Mouse (Mus musculus): ENCODE measurements around the gene Ppp6r3. TPM values are rescaled to one million over a fixed set of nuclear protein-coding genes. Genes with fewer than 3 reads are reported as not detected.

Ppp6r3 gene
- polyA plus RNA-seq, 1 experiment from 2014 or later, result 66.2 TPM

- no peaks in the 10 kb centered on the region for H3K27me3 ChIP-seq (ENCODE audit: control insufficient read depth, insufficient read depth, low read depth, low read length)
- H3K27ac ChIP-seq (ENCODE audit: low read length), result no peak overlapping the region
- H3K9ac ChIP-seq (ENCODE audit: low read length), result no peak overlapping the region
- 97% methylated on average over 4 of the region's 4 CpGs for WGBS
- no peak overlapping the region for H3K4me3 ChIP-seq (ENCODE audit: low read length)
- no peaks in the 10 kb centered on the region for H3K4me1 ChIP-seq (replicated peaks; ENCODE audit: control insufficient read depth, insufficient read depth, low read length)
- no peaks in the 10 kb centered on the region for H3K9me3 ChIP-seq (ENCODE audit: control insufficient read depth, low read length)
- ATAC-seq (ENCODE audit: low read depth), result no peak
- H3K36me3 ChIP-seq (ENCODE audit: control insufficient read depth, insufficient read depth, low read length), result peaks cover 66% of the 10 kb centered on the region
- no peak overlapping the region for H3K4me2 ChIP-seq (ENCODE audit: low read depth, low read length)
Measured at GRCm38 (mm10) chr19:3489826-3490225, 85.7 kb downstream of the Ppp6r3 start.

GRCm38 (mm10) chr19:3482831-3483230 is 92.7 kb downstream of the Ppp6r3 start:
- Histone ChIP-seq H3K36me3 (ENCODE audit: control insufficient read depth, insufficient read depth, low read length) (peaks cover 48% of the 10 kb centered on the region), H3K27me3 (ENCODE audit: control insufficient read depth, insufficient read depth, low read depth, low read length) (no peaks in the 10 kb centered on the region), H3K27ac (ENCODE audit: low read length) (no peak overlapping the region), H3K4me3 (ENCODE audit: low read length) (no peak overlapping the region), H3K9me3 (ENCODE audit: control insufficient read depth, low read length) (no peaks in the 10 kb centered on the region), H3K9ac (ENCODE audit: low read length) (no peak overlapping the region), H3K4me1 (replicated peaks; ENCODE audit: control insufficient read depth, insufficient read depth, low read length) (no peaks in the 10 kb centered on the region), H3K4me2 (ENCODE audit: low read depth, low read length) (no peak overlapping the region)
- ATAC-seq (ENCODE audit: low read depth), result no peak
- WGBS, result 98% methylated on average over 7 of the region's 7 CpGs

GRCm38 (mm10) chr19:3480101-3480500 is 95.4 kb downstream of the Ppp6r3 start:
- Histone ChIP-seq H3K4me2 (ENCODE audit: low read depth, low read length) (no peak overlapping the region), H3K9me3 (ENCODE audit: control insufficient read depth, low read length) (no peaks in the 10 kb centered on the region), H3K4me1 (replicated peaks; ENCODE audit: control insufficient read depth, insufficient read depth, low read length) (no peaks in the 10 kb centered on the region), H3K27me3 (ENCODE audit: control insufficient read depth, insufficient read depth, low read depth, low read length) (no peaks in the 10 kb centered on the region), H3K27ac (ENCODE audit: low read length) (no peak overlapping the region), H3K4me3 (ENCODE audit: low read length) (no peak overlapping the region), H3K36me3 (ENCODE audit: control insufficient read depth, insufficient read depth, low read length) (peaks cover 34% of the 10 kb centered on the region), H3K9ac (ENCODE audit: low read length) (no peak overlapping the region)
- WGBS, result 93% methylated on average over 8 of the region's 8 CpGs
- ATAC-seq (ENCODE audit: low read depth), result no peak

GRCm38 (mm10) chr19:3476996-3477395 is 98.6 kb downstream of the Ppp6r3 start:
- Histone ChIP-seq H3K4me3 (ENCODE audit: low read length) (no peak overlapping the region), H3K4me1 (replicated peaks; ENCODE audit: control insufficient read depth, insufficient read depth, low read length) (no peaks in the 10 kb centered on the region), H3K36me3 (ENCODE audit: control insufficient read depth, insufficient read depth, low read length) (peaks cover 41% of the 10 kb centered on the region), H3K27me3 (ENCODE audit: control insufficient read depth, insufficient read depth, low read depth, low read length) (no peaks in the 10 kb centered on the region), H3K27ac (ENCODE audit: low read length) (no peak overlapping the region), H3K9me3 (ENCODE audit: control insufficient read depth, low read length) (no peaks in the 10 kb centered on the region), H3K9ac (ENCODE audit: low read length) (no peak overlapping the region), H3K4me2 (ENCODE audit: low read depth, low read length) (no peak overlapping the region)
- WGBS, result 94% methylated on average over 3 of the region's 3 CpGs
- no peak for ATAC-seq (ENCODE audit: low read depth)

- Histone ChIP-seq H3K4me3 (ENCODE audit: low read length) (no peak overlapping the region), H3K4me2 (ENCODE audit: low read depth, low read length) (no peak overlapping the region), H3K27me3 (ENCODE audit: control insufficient read depth, insufficient read depth, low read depth, low read length) (no peaks in the 10 kb centered on the region), H3K36me3 (ENCODE audit: control insufficient read depth, insufficient read depth, low read length) (peaks cover 62% of the 10 kb centered on the region), H3K4me1 (replicated peaks; ENCODE audit: control insufficient read depth, insufficient read depth, low read length) (no peaks in the 10 kb centered on the region), H3K9ac (ENCODE audit: low read length) (no peak overlapping the region), H3K9me3 (ENCODE audit: control insufficient read depth, low read length) (no peaks in the 10 kb centered on the region), H3K27ac (ENCODE audit: low read length) (no peak overlapping the region)
- ATAC-seq (ENCODE audit: low read depth), result no peak
- WGBS, result 85% methylated on average over 2 of the region's 2 CpGs
Measured at GRCm38 (mm10) chr19:3471218-3471617, 104.3 kb downstream of the Ppp6r3 start.

GRCm38 (mm10) chr19:3467574-3467973 is 108.0 kb downstream of the Ppp6r3 start:
- no peak overlapping the region for H3K9ac ChIP-seq (ENCODE audit: low read length)
- ATAC-seq (ENCODE audit: low read depth), result no peak
- WGBS, result 93% methylated on average over 7 of the region's 7 CpGs

GRCm38 (mm10) chr19:3459986-3460385 is 115.6 kb downstream of the Ppp6r3 start:
- no peak for ATAC-seq (ENCODE audit: low read depth)
- Histone ChIP-seq H3K36me3 (ENCODE audit: control insufficient read depth, insufficient read depth, low read length) (peaks cover 75% of the 10 kb centered on the region), H3K4me1 (replicated peaks; ENCODE audit: control insufficient read depth, insufficient read depth, low read length) (no peaks in the 10 kb centered on the region), H3K27me3 (ENCODE audit: control insufficient read depth, insufficient read depth, low read depth, low read length) (no peaks in the 10 kb centered on the region), H3K9ac (ENCODE audit: low read length) (no peak overlapping the region), H3K9me3 (ENCODE audit: control insufficient read depth, low read length) (no peaks in the 10 kb centered on the region), H3K27ac (ENCODE audit: low read length) (no peak overlapping the region), H3K4me3 (ENCODE audit: low read length) (no peak overlapping the region), H3K4me2 (ENCODE audit: low read depth, low read length) (no peak overlapping the region)
- 97% methylated on average over 3 of the region's 3 CpGs for WGBS

More at GRCm38 (mm10) chr19:3467574-3467973, 108.0 kb downstream of the Ppp6r3 start:
- H3K27ac ChIP-seq (ENCODE audit: low read length), result no peak overlapping the region
- H3K36me3 ChIP-seq (ENCODE audit: control insufficient read depth, insufficient read depth, low read length), result peaks cover 79% of the 10 kb centered on the region
- no peak overlapping the region for H3K4me3 ChIP-seq (ENCODE audit: low read length)
- no peaks in the 10 kb centered on the region for H3K4me1 ChIP-seq (replicated peaks; ENCODE audit: control insufficient read depth, insufficient read depth, low read length)
- no peaks in the 10 kb centered on the region for H3K9me3 ChIP-seq (ENCODE audit: control insufficient read depth, low read length)
- no peak overlapping the region for H3K4me2 ChIP-seq (ENCODE audit: low read depth, low read length)
- H3K27me3 ChIP-seq (ENCODE audit: control insufficient read depth, insufficient read depth, low read depth, low read length), result no peaks in the 10 kb centered on the region

- H3K9me3 ChIP-seq (ENCODE audit: control insufficient read depth, low read length), result no peaks in the 10 kb centered on the region
- ATAC-seq (ENCODE audit: low read depth), result no peak
- H3K4me3 ChIP-seq (ENCODE audit: low read length), result no peak overlapping the region
- WGBS, result 89% methylated on average over 6 of the region's 6 CpGs
- H3K4me1 ChIP-seq (replicated peaks; ENCODE audit: control insufficient read depth, insufficient read depth, low read length), result no peaks in the 10 kb centered on the region
- no peak overlapping the region for H3K9ac ChIP-seq (ENCODE audit: low read length)
- no peaks in the 10 kb centered on the region for H3K27me3 ChIP-seq (ENCODE audit: control insufficient read depth, insufficient read depth, low read depth, low read length)
- peaks cover 67% of the 10 kb centered on the region for H3K36me3 ChIP-seq (ENCODE audit: control insufficient read depth, insufficient read depth, low read length)
- H3K4me2 ChIP-seq (ENCODE audit: low read depth, low read length), result no peak overlapping the region
- no peak overlapping the region for H3K27ac ChIP-seq (ENCODE audit: low read length)
Measured at GRCm38 (mm10) chr19:3458331-3459099, 117.0 kb downstream of the Ppp6r3 start.

- H3K27ac ChIP-seq (ENCODE audit: low read length), result no peak overlapping the region
- H3K4me2 ChIP-seq (ENCODE audit: low read depth, low read length), result no peak overlapping the region
- WGBS, result 94% methylated on average over 4 of the region's 4 CpGs
- peaks cover 67% of the 10 kb centered on the region for H3K36me3 ChIP-seq (ENCODE audit: control insufficient read depth, insufficient read depth, low read length)
- no peaks in the 10 kb centered on the region for H3K4me1 ChIP-seq (replicated peaks; ENCODE audit: control insufficient read depth, insufficient read depth, low read length)
- H3K4me3 ChIP-seq (ENCODE audit: low read length), result no peak overlapping the region
- no peaks in the 10 kb centered on the region for H3K27me3 ChIP-seq (ENCODE audit: control insufficient read depth, insufficient read depth, low read depth, low read length)
- H3K9ac ChIP-seq (ENCODE audit: low read length), result no peak overlapping the region
- ATAC-seq (ENCODE audit: low read depth), result no peak
- no peaks in the 10 kb centered on the region for H3K9me3 ChIP-seq (ENCODE audit: control insufficient read depth, low read length)
Measured at GRCm38 (mm10) chr19:3457700-3458099, 117.8 kb downstream of the Ppp6r3 start.
